Mouse (Mus musculus) heart, adult 2 months (tissue): ENCODE measurements around the gene Gm11555. TPM values are rescaled to one million over a fixed set of nuclear protein-coding genes. Genes with fewer than 3 reads are reported as not detected.

Experiments used
- DNase-seq, 2 experiments: peaks; one replicate each; pipeline ENCODE4 v3.0.0; 2021
- H3K27ac ChIP-seq: fragments of 200-600 bp; 2 replicates; pipeline ENCODE4 v1.8.1; 2022
- H3K27me3 ChIP-seq: fragments of 200-500 bp; 2 replicates; pipeline ENCODE4 v1.6.1; 2012; ENCODE audit warnings: mild to moderate bottlenecking, low read length, inconsistent platforms, mixed read lengths; ENCODE audit not compliant: control insufficient read depth, insufficient read depth
- H3K36me3 ChIP-seq: fragments of 200-500 bp; 2 replicates; pipeline ENCODE4 v1.6.1; 2012; ENCODE audit warnings: low read length, inconsistent platforms; ENCODE audit not compliant: control insufficient read depth, insufficient read depth
- H3K4me1 ChIP-seq: fragments of 200-500 bp; 2 replicates; pipeline ENCODE4 v1.6.1; 2011; ENCODE audit warnings: low read length; ENCODE audit not compliant: control insufficient read depth, insufficient read depth
- H3K4me3 ChIP-seq: fragments of 200-600 bp; 2 replicates; pipeline ENCODE4 v1.8.1; 2022
- H3K79me2 ChIP-seq: fragments of 200-500 bp; replicated peaks from 2 replicates; pipeline ENCODE4 v1.6.1; 2012; ENCODE audit warnings: mild to moderate bottlenecking, inconsistent platforms, low read length, moderate library complexity, mixed read lengths; ENCODE audit not compliant: control insufficient read depth, insufficient read depth
- H3K9ac ChIP-seq: fragments of 200-500 bp; 2 replicates; pipeline ENCODE4 v1.6.1; 2012; ENCODE audit warnings: low read depth, mild to moderate bottlenecking, control low read depth, inconsistent platforms, low read length, mixed read lengths
- CTCF ChIP-seq: fragments of 200-600 bp; IDR thresholded peaks from 2 replicates; pipeline ENCODE4 v1.8.1; 2022; ENCODE audit warnings: antibody characterized with exemption, mild to moderate bottlenecking, moderate library complexity
- EP300 ChIP-seq: fragments of 200-500 bp; IDR thresholded peaks from 2 replicates; pipeline ENCODE4 v1.6.1; 2011; ENCODE audit warnings: low read depth, low read length, control low read depth; ENCODE audit not compliant: insufficient read depth
- POLR2A ChIP-seq: fragments of 200-500 bp; IDR thresholded peaks from 2 replicates; pipeline ENCODE4 v1.6.1; 2011; ENCODE audit warnings: mild to moderate bottlenecking, low read depth, low read length, control low read depth; ENCODE audit not compliant: insufficient read depth
- WGBS: fragments of 180-500 bp; shearing (Covaris S2); methylation state at CpG from one replicate; pipeline ENCODE4 v1.1.7; 2018; 5-methylcytosine and 5-hydroxymethylcytosine counted together
- intact Hi-C: fragments of 180-260 bp; cut with DNase I; formaldehyde crosslinking; loops from one replicate; pipeline ENCODE4 v1.15.1; 2025
- polyA plus RNA-seq: library from polyadenylated mRNA; depleted of rRNA; stranded (reverse); fragments of >200 nt; gene quantifications from 2 replicates; pipeline ENCODE4 v1.2.3, GENCODE M21; 2012
- total RNA-seq, 2 experiments: library from RNA; stranded (reverse); gene quantifications; 2 replicates each; pipeline ENCODE4 v1.2.3; 2021

Gene Gm11555
- total and polyA plus RNA-seq, 3 experiments: not detected

GRCm38 (mm10) chr11:99640926-99641325, 9.1 kb downstream of the Gm11555 start:
- intact Hi-C loops: no loop called here
- H3K4me3 ChIP-seq: no peak overlapping the region
- H3K27ac ChIP-seq: no peak overlapping the region
- TF ChIP-seq POLR2A (no peak), EP300 (no peak), CTCF (no peak)
- H3K27me3 ChIP-seq: no peaks in the 10 kb centered on the region; the same call in 1 of the 2 replicates
- H3K36me3 ChIP-seq: no peaks in the 10 kb centered on the region
- no peak for DNase-seq
- WGBS: 7% methylated on average over 1 of the region's 1 CpGs
- H3K79me2 ChIP-seq: no peaks in the 10 kb centered on the region
- no peaks in the 10 kb centered on the region for H3K4me1 ChIP-seq
- H3K9ac ChIP-seq: no peak overlapping the region

- TF ChIP-seq POLR2A: no peak
- no peak for TF ChIP-seq CTCF
- TF ChIP-seq EP300: no peak
- no peak for DNase-seq
- Histone ChIP-seq H3K27ac (no peak overlapping the region), H3K4me3 (no peak overlapping the region), H3K9ac (no peak overlapping the region), H3K36me3 (no peaks in the 10 kb centered on the region), H3K4me1 (no peaks in the 10 kb centered on the region), H3K79me2 (no peaks in the 10 kb centered on the region), H3K27me3 (no peaks in the 10 kb centered on the region)
- 38% methylated on average over 1 of the region's 1 CpGs for WGBS
- intact Hi-C loops: no loop called here
These were observed 12.9 kb downstream of the Gm11555 start for GRCm38 (mm10) chr11:99637086-99637485.

- no peaks in the 10 kb centered on the region; the same call in 1 of the 2 replicates for H3K27me3 ChIP-seq
- no peak for DNase-seq
- no peaks in the 10 kb centered on the region for H3K79me2 ChIP-seq
- WGBS: 49% methylated on average over 8 of the region's 8 CpGs
- TF ChIP-seq EP300 (no peak), POLR2A (no peak), CTCF (no peak)
- no peak within 1 kb of the TSS for H3K4me3 ChIP-seq
- no peaks in the 10 kb centered on the region for H3K36me3 ChIP-seq
- intact Hi-C loops: no loop called here
- H3K27ac ChIP-seq: no peak within 1 kb of the TSS
- no peak within 1 kb of the TSS for H3K9ac ChIP-seq
- no peaks in the 10 kb centered on the region for H3K4me1 ChIP-seq
These were observed 15.3 kb downstream of the Gm11555 start, which contains the start of gene Krtap4-2 for GRCm38 (mm10) chr11:99634653-99635134. Krtap4-2 (minus strand) TSS chr11:99635084.

- no peak overlapping the region for H3K9ac ChIP-seq
- H3K79me2 ChIP-seq: no peaks in the 10 kb centered on the region
- TF ChIP-seq EP300 (no peak), CTCF (no peak), POLR2A (no peak)
- no peaks in the 10 kb centered on the region for H3K36me3 ChIP-seq
- no peak overlapping the region for H3K27ac ChIP-seq
- intact Hi-C loops: no loop called here
- DNase-seq: no peak
- H3K4me3 ChIP-seq: no peak overlapping the region
- 68% methylated on average over 2 of the region's 2 CpGs for WGBS
- H3K27me3 ChIP-seq: no peaks in the 10 kb centered on the region; the same call in 1 of the 2 replicates
- no peaks in the 10 kb centered on the region for H3K4me1 ChIP-seq
These were observed 16.7 kb downstream of the Gm11555 start for GRCm38 (mm10) chr11:99633293-99633692.

GRCm38 (mm10) chr11:99630890-99631289, 19.1 kb downstream of the Gm11555 start:
- H3K27me3 ChIP-seq: no peaks in the 10 kb centered on the region; the same call in 1 of the 2 replicates
- H3K4me3 ChIP-seq: no peak overlapping the region
- no peaks in the 10 kb centered on the region for H3K79me2 ChIP-seq
- DNase-seq: no peak
- H3K9ac ChIP-seq: no peak overlapping the region
- intact Hi-C loops: no loop called here
- 52% methylated on average over 3 of the region's 3 CpGs for WGBS
- H3K36me3 ChIP-seq: no peaks in the 10 kb centered on the region
- H3K27ac ChIP-seq: no peak overlapping the region
- no peaks in the 10 kb centered on the region for H3K4me1 ChIP-seq
- TF ChIP-seq CTCF (no peak), POLR2A (no peak), EP300 (no peak)

GRCm38 (mm10) chr11:99628138-99628537, 21.9 kb downstream of the Gm11555 start, which contains the start of gene Krtap4-1:
Krtap4-1 (minus strand) TSS chr11:99628238.
- Histone ChIP-seq H3K4me3 (no peak within 1 kb of the TSS), H3K79me2 (no peaks in the 10 kb centered on the region), H3K36me3 (no peaks in the 10 kb centered on the region), H3K4me1 (no peaks in the 10 kb centered on the region), H3K27me3 (no peaks in the 10 kb centered on the region; the same call in 1 of the 2 replicates), H3K9ac (no peak within 1 kb of the TSS), H3K27ac (no peak within 1 kb of the TSS)
- TF ChIP-seq POLR2A (no peak), EP300 (no peak), CTCF (no peak)
- intact Hi-C loops: no loop called here
- whole genome bisulfite sequencing: 79% methylated on average over 4 of the region's 4 CpGs
- no peak for DNase-seq
